Mouse (Mus musculus) myocyte (in vitro differentiated cells): ENCODE measurements around the gene Gstp3.

Source experiments
- E2F4 ChIP-seq: IDR thresholded peaks from one replicate; pipeline ENCODE4 v1.6.1; 2011; ENCODE audit warnings: mild to moderate bottlenecking, control low read depth, moderate library complexity; ENCODE audit not compliant: insufficient read depth
- MAX ChIP-seq: IDR thresholded peaks from one replicate; pipeline ENCODE4 v1.6.1; 2011; ENCODE audit warnings: low read depth, mild to moderate bottlenecking, control low read depth
- MYOD1 ChIP-seq, 3 experiments: IDR thresholded peaks; one replicate each; pipeline ENCODE4 v1.6.1; 2011; ENCODE audit warnings: control low read depth in 2 of 3, low read depth in 2 of 3, mild to moderate bottlenecking in 2 of 3, moderate library complexity in 1 of 3; ENCODE audit not compliant: insufficient read length in 2 of 3, control insufficient read depth in 1 of 3
- POLR2A ChIP-seq: IDR thresholded peaks from one replicate; pipeline ENCODE4 v1.6.1; 2011; ENCODE audit warnings: low read depth, mild to moderate bottlenecking, control low read depth, moderate library complexity; ENCODE audit not compliant: insufficient read length

- TF ChIP-seq POLR2A, result no peak
- TF ChIP-seq MYOD1 (IDR thresholded peaks at IDR 0.05; ENCODE audit: control insufficient read depth in 1 of 3, insufficient read length in 2 of 3, low read depth in 2 of 3), result no peak
- no peak for TF ChIP-seq E2F4
- no peak for TF ChIP-seq MAX
Observed at GRCm38 (mm10) chr19:4080511-4081009, 21.2 kb upstream of the Gstp3 start.
